Mouse (Mus musculus) central nervous system, embryonic 18 days (tissue): Measurements from ENCODE around the gene Tas2r143. TPM values are rescaled to one million over a fixed set of nuclear protein-coding genes. Genes with fewer than 3 reads are reported as not detected.

Experiments used
- polyA plus RNA-seq: library from polyadenylated mRNA; depleted of rRNA; stranded (reverse); fragments of >200 nt; gene quantifications from 2 replicates; pipeline ENCODE4 v1.2.3, GENCODE M21; 2012; rRNA removed

Tas2r143 gene
- polyA plus RNA-seq, result not detected in 2 replicates

GRCm38 (mm10) chr6:42399938-42400337 lies at the start of gene Tas2r143:
Tas2r143 (plus strand) TSS chr6:42400238.

GRCm38 (mm10) chr6:42372816-42373547 lies 27.1 kb upstream of the Tas2r143 start, which contains the start of gene Epha1:
Epha1 (minus strand) TSS chr6:42373268.

GRCm38 (mm10) chr6:42405134-42405533 lies 5.1 kb downstream of the Tas2r143 start, which contains the start of gene Tas2r135:
Tas2r135 (plus strand) TSS chr6:42405434.

GRCm38 (mm10) chr6:42434446-42434845 lies 34.4 kb downstream of the Tas2r143 start, which contains the start of gene Tas2r126:
Tas2r126 (plus strand) TSS chr6:42434535.

Other genes starting within 250 kb of the Tas2r143 start
- gene Tas2r144, start 184.9 kb upstream of the Tas2r143 start, polyA plus RNA-seq, result not detected in 2 replicates
- gene Gstk1, start 154.3 kb upstream of the Tas2r143 start, polyA plus RNA-seq, result 8.2 and 10.8 TPM in 2 replicates
- 0.16 and 0.18 TPM in 2 replicates for gene Tmem139, start 138.3 kb upstream of the Tas2r143 start, polyA plus RNA-seq
- 59.8 and 62.0 TPM in 2 replicates for gene Casp2, start 135.3 kb upstream of the Tas2r143 start, polyA plus RNA-seq
- 8.6 and 8.9 TPM in 2 replicates for gene Clcn1, start 113.6 kb upstream of the Tas2r143 start, polyA plus RNA-seq
- 46.9 and 48.4 TPM in 2 replicates for gene Fam131b, start 75.6 kb upstream of the Tas2r143 start, polyA plus RNA-seq
- 43.5 and 43.8 TPM in 2 replicates for gene Zyx, start 50.6 kb upstream of the Tas2r143 start, polyA plus RNA-seq
- gene Epha1, start 27.0 kb upstream of the Tas2r143 start, polyA plus RNA-seq, result 0.52 and 0.90 TPM in 2 replicates
- gene Tas2r135, start 5.2 kb downstream of the Tas2r143 start, polyA plus RNA-seq, result 0.05 TPM in 1 of 2 replicates, not detected in the other
- gene Tas2r126, start 34.3 kb downstream of the Tas2r143 start, polyA plus RNA-seq, result not detected in 2 replicates
- not detected in 2 replicates for gene Olfr458, start 65.0 kb downstream of the Tas2r143 start, polyA plus RNA-seq
- gene Olfr457, start 76.1 kb downstream of the Tas2r143 start, polyA plus RNA-seq, result not detected in 2 replicates
- not detected in 2 replicates for gene Olfr456, start 87.0 kb downstream of the Tas2r143 start, polyA plus RNA-seq
- not detected in 2 replicates for gene Olfr455, start 147.3 kb downstream of the Tas2r143 start, polyA plus RNA-seq
- gene Tcaf3, start 197.5 kb downstream of the Tas2r143 start, polyA plus RNA-seq, result 0.03 TPM in 1 of 2 replicates, not detected in the other
- 1.1 and 1.4 TPM in 2 replicates for gene Tcaf2, start 245.0 kb downstream of the Tas2r143 start, polyA plus RNA-seq